Mouse (Mus musculus) neural tube, embryonic 14.5 days (tissue): ENCODE measurements at regions not wholly inside any gene's neighbourhood (a gene's known extent, or its start where the extent isn't known, plus 50 kb on each side); places are given as distances from the start of the nearest gene placed in this dataset.

Source experiments
- ATAC-seq: fragments of 200-750 bp; cut with Nextera tagmentation; 2 replicates; pipeline ENCODE4 v1.8.0; 2017; ENCODE audit warnings: low read depth, mild to moderate bottlenecking, moderate TSS enrichment, moderate library complexity
- H3K27ac ChIP-seq: fragments of 300-500 bp; sonication (generic); 2 replicates; pipeline ENCODE4 v1.5.1; 2014; ENCODE audit warnings: low read depth, mild to moderate bottlenecking, control low read depth, low read length, moderate library complexity, mixed read lengths
- H3K27me3 ChIP-seq: fragments of 300-500 bp; sonication (generic); 2 replicates; pipeline ENCODE4 v1.6.1; 2014; ENCODE audit warnings: low read length; ENCODE audit not compliant: control insufficient read depth, insufficient read depth
- H3K36me3 ChIP-seq: fragments of 300-500 bp; sonication (generic); 2 replicates; pipeline ENCODE4 v1.6.1; 2014; ENCODE audit warnings: low read length, mixed read lengths; ENCODE audit not compliant: control insufficient read depth, insufficient read depth
- H3K4me1 ChIP-seq: fragments of 300-500 bp; sonication (generic); 2 replicates; pipeline ENCODE4 v1.6.1; 2014; ENCODE audit warnings: low read length; ENCODE audit not compliant: control insufficient read depth, insufficient read depth
- H3K4me2 ChIP-seq: fragments of 300-500 bp; sonication (generic); 2 replicates; pipeline ENCODE4 v1.6.1; 2014; ENCODE audit warnings: mild to moderate bottlenecking, low read depth, low read length, control low read depth
- H3K4me3 ChIP-seq: fragments of 300-500 bp; sonication (generic); 2 replicates; pipeline ENCODE4 v1.5.1; 2014; ENCODE audit warnings: low read depth, low read length, control low read depth, mixed read lengths
- H3K9ac ChIP-seq: fragments of 300-500 bp; sonication (generic); replicated peaks from 2 replicates; pipeline ENCODE4 v1.6.1; 2014; ENCODE audit warnings: low read depth, mild to moderate bottlenecking, control low read depth, low read length, mixed read lengths
- H3K9me3 ChIP-seq: fragments of 300-500 bp; sonication (generic); 2 replicates; pipeline ENCODE4 v1.6.1; 2016; ENCODE audit warnings: low read length; ENCODE audit not compliant: control insufficient read depth
- WGBS: fragments of 180-500 bp; shearing (Covaris S2); extraction: QIAGEN DNeasy Blood & Tissue Kit; methylation state at CpG from one replicate; pipeline ENCODE4 v1.1.7; 2014; 5-methylcytosine and 5-hydroxymethylcytosine counted together

GRCm38 (mm10) chr10:70763206-70763605, 107.4 kb upstream of the Phyhipl start:
- H3K36me3 ChIP-seq = no peaks in the 10 kb centered on the region
- no peak overlapping the region for H3K4me3 ChIP-seq
- no peak overlapping the region for H3K27ac ChIP-seq
- no peak overlapping the region for H3K9ac ChIP-seq
- H3K4me1 ChIP-seq = peaks cover 3% of the 10 kb centered on the region; the same call in 1 of the 2 replicates
- H3K27me3 ChIP-seq = no peaks in the 10 kb centered on the region
- no peaks in the 10 kb centered on the region for H3K9me3 ChIP-seq
- no peak for ATAC-seq
- WGBS = 61% methylated on average over 7 of the region's 7 CpGs
- no peak overlapping the region for H3K4me2 ChIP-seq

- Histone ChIP-seq H3K27me3 (no peaks in the 10 kb centered on the region), H3K9ac (no peak overlapping the region), H3K9me3 (no peaks in the 10 kb centered on the region), H3K4me2 (no peak overlapping the region), H3K27ac (no peak overlapping the region), H3K4me3 (no peak overlapping the region), H3K4me1 (no peaks in the 10 kb centered on the region), H3K36me3 (no peaks in the 10 kb centered on the region)
- 88% methylated on average over 7 of the region's 7 CpGs for WGBS
- ATAC-seq = no peak
Measured at GRCm38 (mm10) chr10:70759686-70760085, 103.9 kb upstream of the Phyhipl start.

GRCm38 (mm10) chr10:70751771-70752170, 96.0 kb upstream of the Phyhipl start:
- ATAC-seq = no peak
- H3K4me2 ChIP-seq = no peak overlapping the region

GRCm38 (mm10) chr10:70750356-70751145, 94.8 kb upstream of the Phyhipl start:
- no peak overlapping the region for H3K4me3 ChIP-seq
- no peaks in the 10 kb centered on the region for H3K36me3 ChIP-seq
- H3K4me1 ChIP-seq = no peaks in the 10 kb centered on the region
- no peak overlapping the region for H3K27ac ChIP-seq
- WGBS = 86% methylated on average over 15 of the region's 15 CpGs
- no peak for ATAC-seq
- H3K4me2 ChIP-seq = no peak overlapping the region
- no peaks in the 10 kb centered on the region for H3K9me3 ChIP-seq
- H3K27me3 ChIP-seq = no peaks in the 10 kb centered on the region
- H3K9ac ChIP-seq = no peak overlapping the region

More at GRCm38 (mm10) chr10:70751771-70752170, 96.0 kb upstream of the Phyhipl start:
- no peak overlapping the region for H3K27ac ChIP-seq
- 51% methylated on average over 8 of the region's 8 CpGs for WGBS
- H3K4me1 ChIP-seq = no peaks in the 10 kb centered on the region
- H3K4me3 ChIP-seq = no peak overlapping the region
- no peak overlapping the region for H3K9ac ChIP-seq
- no peaks in the 10 kb centered on the region for H3K9me3 ChIP-seq
- no peaks in the 10 kb centered on the region for H3K36me3 ChIP-seq
- no peaks in the 10 kb centered on the region for H3K27me3 ChIP-seq

GRCm38 (mm10) chr10:70746612-70747011, 90.8 kb upstream of the Phyhipl start:
- Histone ChIP-seq H3K36me3 (no peaks in the 10 kb centered on the region), H3K27ac (no peak overlapping the region), H3K9me3 (no peaks in the 10 kb centered on the region), H3K4me3 (no peak overlapping the region), H3K4me1 (no peaks in the 10 kb centered on the region), H3K9ac (no peak overlapping the region), H3K4me2 (no peak overlapping the region), H3K27me3 (no peaks in the 10 kb centered on the region)
- ATAC-seq = no peak
- WGBS = 89% methylated on average over 4 of the region's 4 CpGs

- H3K4me1 ChIP-seq = no peaks in the 10 kb centered on the region
- no peak overlapping the region for H3K4me3 ChIP-seq
- H3K27me3 ChIP-seq = no peaks in the 10 kb centered on the region
- no peaks in the 10 kb centered on the region for H3K9me3 ChIP-seq
- no peak for ATAC-seq
- H3K9ac ChIP-seq = no peak overlapping the region
- no peak overlapping the region for H3K27ac ChIP-seq
- no peaks in the 10 kb centered on the region for H3K36me3 ChIP-seq
- no peak overlapping the region for H3K4me2 ChIP-seq
Measured at GRCm38 (mm10) chr10:70741909-70742308, 86.1 kb upstream of the Phyhipl start.

GRCm38 (mm10) chr10:70740095-70740494, 84.3 kb upstream of the Phyhipl start:
- H3K36me3 ChIP-seq = no peaks in the 10 kb centered on the region
- ATAC-seq = no peak
- H3K27me3 ChIP-seq = no peaks in the 10 kb centered on the region
- H3K4me2 ChIP-seq = no peak overlapping the region
- no peak overlapping the region for H3K9ac ChIP-seq
- H3K27ac ChIP-seq = no peak overlapping the region
- 78% methylated on average over 4 of the region's 4 CpGs for WGBS
- H3K4me3 ChIP-seq = no peak overlapping the region
- H3K9me3 ChIP-seq = no peaks in the 10 kb centered on the region
- no peaks in the 10 kb centered on the region for H3K4me1 ChIP-seq

- H3K4me1 ChIP-seq = no peaks in the 10 kb centered on the region
- H3K36me3 ChIP-seq = no peaks in the 10 kb centered on the region
- ATAC-seq = no peak
- no peak overlapping the region for H3K9ac ChIP-seq
- H3K4me3 ChIP-seq = no peak overlapping the region
- no peaks in the 10 kb centered on the region for H3K27me3 ChIP-seq
- H3K9me3 ChIP-seq = no peaks in the 10 kb centered on the region
- H3K4me2 ChIP-seq = no peak overlapping the region
- H3K27ac ChIP-seq = no peak overlapping the region
- WGBS = 71% methylated on average over 9 of the region's 9 CpGs
Measured at GRCm38 (mm10) chr10:70739348-70739966, 83.7 kb upstream of the Phyhipl start.

GRCm38 (mm10) chr10:70738686-70739085, 82.9 kb upstream of the Phyhipl start:
- no peaks in the 10 kb centered on the region for H3K9me3 ChIP-seq
- no peak overlapping the region for H3K4me3 ChIP-seq
- no peak for ATAC-seq
- no peaks in the 10 kb centered on the region for H3K4me1 ChIP-seq
- no peaks in the 10 kb centered on the region for H3K27me3 ChIP-seq
- no peak overlapping the region for H3K4me2 ChIP-seq
- H3K27ac ChIP-seq = no peak overlapping the region
- H3K9ac ChIP-seq = no peak overlapping the region
- no peaks in the 10 kb centered on the region for H3K36me3 ChIP-seq
